Mouse (Mus musculus): Measurements from ENCODE around the gene Pkd1l2. TPM values are rescaled to one million over a fixed set of nuclear protein-coding genes. Genes with fewer than 3 reads are reported as not detected.

Pkd1l2 gene
- polyA plus RNA-seq, 1 experiment from 2014 or later, result not detected

Other genes with a start within 250 kb of the Pkd1l2 start
- gene Cmc2, start 161.0 kb downstream of the Pkd1l2 start, polyA plus RNA-seq (2015; fragmentation: Nextera tagmentation; extraction: Ambion mirVana), result 126 and 133 TPM in 2 replicates
- 27.3 and 28.8 TPM in 2 replicates for gene Cenpn, start 160.7 kb downstream of the Pkd1l2 start, polyA plus RNA-seq (2015; fragmentation: Nextera tagmentation; extraction: Ambion mirVana)
- 10.2 and 10.7 TPM in 2 replicates for gene Atmin, start 139.1 kb downstream of the Pkd1l2 start, polyA plus RNA-seq (2015; fragmentation: Nextera tagmentation; extraction: Ambion mirVana)
- gene 1700030J22Rik, start 103.5 kb downstream of the Pkd1l2 start, polyA plus RNA-seq (2015; fragmentation: Nextera tagmentation; extraction: Ambion mirVana), result 0.70 and 1.6 TPM in 2 replicates
- gene Gcsh, start 88.9 kb downstream of the Pkd1l2 start, polyA plus RNA-seq (2015; fragmentation: Nextera tagmentation; extraction: Ambion mirVana), result 83.3 and 86.0 TPM in 2 replicates
- 0.07 TPM in 1 of 2 replicates, not detected in the other for gene Bco1, start 13.4 kb upstream of the Pkd1l2 start, polyA plus RNA-seq (2015; fragmentation: Nextera tagmentation; extraction: Ambion mirVana)
- 0.87 and 1.0 TPM in 2 replicates for gene Gan, start 75.7 kb upstream of the Pkd1l2 start, polyA plus RNA-seq (2015; fragmentation: Nextera tagmentation; extraction: Ambion mirVana)
- 6.8 and 7.0 TPM in 2 replicates for gene Cmip, start 174.6 kb upstream of the Pkd1l2 start, polyA plus RNA-seq (2015; fragmentation: Nextera tagmentation; extraction: Ambion mirVana)

Measured in heart, embryonic 16.5 days (tissue).